8 mouse cellular contexts compared by ENCODE assay signal in genomic region chr13:15464081-15464526, GRCm38 (mm10). TPM values are rescaled to one million over a fixed set of nuclear protein-coding genes. Genes with fewer than 3 reads are reported as not detected.
DNase-seq lines count a peak whose midpoint lies in the region; ATAC-seq and TF ChIP-seq lines count a peak whose summit lies in the region.

No protein-coding gene starts in this region.

- H3K4me3 ChIP-seq in erythroblast, embryonic 14.5 days (replicated peaks): peak overlapping the region; percentile 22
- peak overlapping the region; percentile 79 for H3K4me3 ChIP-seq in hindbrain, embryonic 14.5 days (replicated peaks; ENCODE audit: low read length)
- H3K4me3 ChIP-seq in liver, embryonic 14.5 days (ENCODE audit: insufficient read depth in 1 of 2, low read depth in 2 of 2, low read length in 2 of 2): peak overlapping the region; percentile 46 to 47
- peak overlapping the region; percentile 79 for H3K4me3 ChIP-seq in neural tube, embryonic 13.5 days

- TF ChIP-seq EP300 in liver, embryonic 14.5 days (IDR thresholded peaks at IDR 0.05; ENCODE audit: low read depth): no peak

- H3K9ac ChIP-seq in hindbrain, embryonic 14.5 days: peak overlapping the region; percentile 73
- H3K9ac ChIP-seq in liver, embryonic 14.5 days (replicated peaks): no peak overlapping the region
- peak overlapping the region; percentile 83 for H3K9ac ChIP-seq in neural tube, embryonic 13.5 days

- peak; percentile 68 for DNase-seq in adrenal gland, postnatal 10 days
- peak; percentile 8 to 9 for DNase-seq in gastrocnemius, adult 8-10 months (ENCODE audit: low spot score in 2 of 2)
- DNase-seq in hindbrain, embryonic 14.5 days (ENCODE audit: low spot score): peak; percentile 34
- no peak for DNase-seq in liver, embryonic 14.5 days (ENCODE audit: low read depth in 3 of 3, low spot score in 3 of 3)
- DNase-seq in yolk sac, embryonic 10.5 days (ENCODE audit: low spot score): peak; percentile 30

- peak overlapping the region; percentile 98 for H3K4me2 ChIP-seq in hindbrain, embryonic 14.5 days (replicated peaks)
- H3K4me2 ChIP-seq in liver, embryonic 14.5 days (ENCODE audit: low read depth): peak overlapping the region; percentile 51
- peak overlapping the region; percentile 95 for H3K4me2 ChIP-seq in neural tube, embryonic 13.5 days

- ATAC-seq in erythroblast, adult 5-6 weeks (replicated peaks; ENCODE audit: low FRiP score, poor library complexity, severe bottlenecking): no peak
- peak; percentile 14; the same call in 1 of the 2 replicates for ATAC-seq in hindbrain, embryonic 14.5 days (ENCODE audit: low FRiP score)
- no peak for ATAC-seq in liver, embryonic 14.5 days (ENCODE audit: insufficient read depth)
- peak; percentile 13; the same call in 1 of the 2 replicates for ATAC-seq in neural tube, embryonic 13.5 days (ENCODE audit: low read depth)

- H3K4me1 ChIP-seq in erythroblast, embryonic 14.5 days (ENCODE audit: control insufficient read depth): no peaks in the 10 kb centered on the region
- H3K4me1 ChIP-seq in hindbrain, embryonic 14.5 days (replicated peaks; ENCODE audit: control insufficient read depth, insufficient read depth, low read length): 0 out of 2 replicates have a peak, but pooled peaks cover 4% of the 10 kb centered on the region
- H3K4me1 ChIP-seq in liver, embryonic 14.5 days (replicated peaks; ENCODE audit: control insufficient read depth in 2 of 2, insufficient read depth in 2 of 2, low read length in 1 of 2): no peaks in the 10 kb centered on the region
- H3K4me1 ChIP-seq in neural tube, embryonic 13.5 days (replicated peaks): peaks cover 53% of the 10 kb centered on the region

- H3K27me3 ChIP-seq in erythroblast, embryonic 14.5 days (ENCODE audit: control insufficient read depth): peaks cover 57% of the 10 kb centered on the region
- peaks cover 35% of the 10 kb centered on the region for H3K27me3 ChIP-seq in hindbrain, embryonic 14.5 days (ENCODE audit: control insufficient read depth, insufficient read depth, low read length)
- peaks cover 43% of the 10 kb centered on the region for H3K27me3 ChIP-seq in liver, embryonic 14.5 days (ENCODE audit: control insufficient read depth, insufficient read depth, low read length)
- H3K27me3 ChIP-seq in neural tube, embryonic 13.5 days: peaks cover 22% of the 10 kb centered on the region

- peak overlapping the region; percentile 79 for H3K27ac ChIP-seq in hindbrain, embryonic 14.5 days
- H3K27ac ChIP-seq in liver, embryonic 14.5 days: no peak overlapping the region
- peak overlapping the region; percentile 86 for H3K27ac ChIP-seq in neural tube, embryonic 13.5 days (replicated peaks)

- under 1% methylated on average over 51 of the region's 51 CpGs for WGBS in hindbrain, embryonic 14.5 days
- WGBS in liver, embryonic 14.5 days (ENCODE audit: insufficient replicate concordance): 1% methylated on average over 51 of the region's 51 CpGs
- under 1% methylated on average over 51 of the region's 51 CpGs for WGBS in neural tube, embryonic 13.5 days

- TF ChIP-seq CTCF in liver, embryonic 14.5 days (IDR thresholded peaks at IDR 0.05; ENCODE audit: low read depth): no peak

- H3K9me3 ChIP-seq in erythroblast, embryonic 14.5 days (ENCODE audit: control insufficient read depth, low read length): no peaks in the 10 kb centered on the region
- no peaks in the 10 kb centered on the region for H3K9me3 ChIP-seq in hindbrain, embryonic 14.5 days (ENCODE audit: control insufficient read depth, low read length)
- no peaks in the 10 kb centered on the region for H3K9me3 ChIP-seq in liver, embryonic 14.5 days (ENCODE audit: control insufficient read depth, low read length)
- H3K9me3 ChIP-seq in neural tube, embryonic 13.5 days: no peaks in the 10 kb centered on the region

- no peaks in the 10 kb centered on the region for H3K36me3 ChIP-seq in erythroblast, embryonic 14.5 days (ENCODE audit: control insufficient read depth)
- H3K36me3 ChIP-seq in hindbrain, embryonic 14.5 days (replicated peaks; ENCODE audit: control insufficient read depth, insufficient read depth): no peaks in the 10 kb centered on the region
- no peaks in the 10 kb centered on the region for H3K36me3 ChIP-seq in liver, embryonic 14.5 days (replicated peaks; ENCODE audit: control insufficient read depth, insufficient read depth, low read depth)
- no peaks in the 10 kb centered on the region for H3K36me3 ChIP-seq in neural tube, embryonic 13.5 days

RNA-seq across cellular contexts. Expression of gene Gli3, which starts 1.1 kb away (rescaled TPM):
- 0.01 TPM in 1 of 2 replicates, not detected in the other for polyA plus RNA-seq in erythroblast, embryonic 14.5 days (2012)
- total RNA-seq in erythroblast, adult 5-6 weeks (2015; ENCODE audit: low replicate concordance): not detected in 2 replicates
- not detected in 2 replicates for total RNA-seq in erythroblast, adult 5-6 weeks (2017; ENCODE audit: low replicate concordance)
- 10 to 100 TPM in 1 of 2 experiments, 1 to 10 TPM in 1; 7.4 to 10.2 TPM for total RNA-seq in adrenal gland, postnatal 10 days (2021)
- total RNA-seq in gastrocnemius, adult 8-10 months (2022): under 1 TPM; 0.70 to 0.99 (median 0.82) TPM
- polyA plus RNA-seq in hindbrain, embryonic 14.5 days (2014; fragmentation: Nextera tagmentation; extraction: Ambion mirVana): 4.2 and 5.7 TPM in 2 replicates
- 0.19 and 0.21 TPM in 2 replicates for polyA plus RNA-seq in liver, embryonic 14.5 days (2012; rRNA removed)
- polyA plus RNA-seq in liver, embryonic 14.5 days (2014; fragmentation: Nextera tagmentation; extraction: Ambion mirVana): 0.43 and 0.44 TPM in 2 replicates
- 4.8 and 7.9 TPM in 2 replicates for polyA plus RNA-seq in neural tube, embryonic 13.5 days (2015; fragmentation: Nextera tagmentation; extraction: Ambion mirVana)

Comparison
In these comparisons a context has a peak if more than half of its experiments do, and no peak if none do; other contexts are left out.
1. H3K4me3 ChIP-seq: peak in every context shown above with its lines; median percentile 79 in hindbrain, embryonic 14.5 days; 79 in neural tube, embryonic 13.5 days; 46 in liver, embryonic 14.5 days; 22 in erythroblast, embryonic 14.5 days.
2. ATAC-seq: peak in hindbrain, embryonic 14.5 days (single experiment) and neural tube, embryonic 13.5 days (single experiment); none in erythroblast, adult 5-6 weeks (single experiment) and liver, embryonic 14.5 days (single experiment).
3. DNase-seq: peak in adrenal gland, postnatal 10 days (single experiment), gastrocnemius, adult 8-10 months (2 of 2), hindbrain, embryonic 14.5 days (single experiment) and yolk sac, embryonic 10.5 days (single experiment); none in liver, embryonic 14.5 days (0 of 3).
4. Peak in every context shown above with its lines, with median percentiles within 50 percentile points of each other: H3K4me2 ChIP-seq.